Mouse (Mus musculus) forelimb bud, embryonic 11.5 days (tissue): ENCODE results near the gene Mybpc2.

Experiments
- DNase-seq: peaks from one replicate; pipeline ENCODE4 v3.0.0-alpha.2; 2012; ENCODE audit warnings: low read depth, low spot score

Gene Mybpc2

DNA sequence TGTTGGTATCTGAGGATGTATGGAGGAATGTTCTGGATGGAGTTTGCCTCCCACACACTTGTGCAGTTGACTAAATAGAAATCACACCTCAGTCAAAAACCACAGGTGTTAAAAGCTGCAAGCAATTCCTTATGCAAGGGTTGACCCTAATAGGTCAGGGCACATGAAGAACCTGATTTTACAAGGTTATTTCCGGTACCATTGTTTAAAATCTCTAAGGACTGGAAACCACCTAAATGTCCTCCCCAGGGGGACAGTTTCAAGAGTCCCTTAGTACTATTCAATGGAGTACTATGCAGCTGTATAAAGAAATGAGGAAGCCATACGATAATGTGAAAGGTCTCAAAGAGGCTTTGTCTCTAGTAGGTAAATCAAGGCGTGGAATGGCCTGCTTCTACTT is 21.8 kb upstream of the Mybpc2 start:
- DNase-seq, result no peak

DNA sequence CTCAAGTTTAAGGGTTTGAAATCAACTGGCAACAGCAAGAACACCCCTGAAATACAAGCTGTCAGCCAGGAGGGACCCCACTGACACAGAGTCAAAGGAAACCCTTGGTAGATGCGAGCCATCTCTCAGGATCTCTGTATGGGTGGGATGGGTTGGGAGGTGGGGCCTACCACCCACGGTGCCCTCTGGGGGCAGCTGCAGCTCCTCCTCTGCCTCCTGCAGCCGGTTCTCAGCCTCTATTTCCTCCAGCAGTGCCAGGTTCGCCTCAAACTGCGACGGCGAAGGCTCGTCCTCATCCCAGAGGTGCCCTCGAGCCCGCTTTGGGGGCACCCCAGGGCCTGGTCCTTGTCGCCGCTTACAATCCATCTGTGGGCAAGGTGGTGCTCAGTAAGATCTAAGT is 18.6 kb upstream of the Mybpc2 start:
- no peak for DNase-seq

GRCm38 (mm10) chr7:44542555-44542954 is 18.1 kb upstream of the Mybpc2 start:
- no peak for DNase-seq

- no peak for DNase-seq
Observed at GRCm38 (mm10) chr7:44538756-44539624, 14.5 kb upstream of the Mybpc2 start.

- DNase-seq, result no peak
Observed at GRCm38 (mm10) chr7:44537496-44537895, 13.0 kb upstream of the Mybpc2 start.

DNA sequence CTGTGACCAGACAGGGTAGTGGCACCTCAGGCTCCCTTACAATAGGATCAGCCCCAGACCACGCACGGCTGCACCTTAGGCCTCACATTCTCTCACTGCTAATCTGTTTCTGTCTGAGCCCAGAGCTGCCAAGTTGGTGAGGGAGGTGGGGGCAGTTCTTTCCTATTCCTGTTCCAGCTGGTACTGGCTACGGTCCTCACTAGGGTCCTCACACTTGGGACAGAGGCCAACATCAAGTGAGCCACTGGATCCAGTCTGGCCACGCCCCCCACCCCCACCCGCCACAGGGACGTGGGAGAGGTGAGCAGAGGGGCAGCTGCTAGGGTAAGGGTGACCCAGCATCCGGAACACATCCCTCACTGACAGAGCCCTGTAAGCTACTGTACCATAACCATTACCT is 12.6 kb upstream of the Mybpc2 start:
- no peak for DNase-seq

DNA sequence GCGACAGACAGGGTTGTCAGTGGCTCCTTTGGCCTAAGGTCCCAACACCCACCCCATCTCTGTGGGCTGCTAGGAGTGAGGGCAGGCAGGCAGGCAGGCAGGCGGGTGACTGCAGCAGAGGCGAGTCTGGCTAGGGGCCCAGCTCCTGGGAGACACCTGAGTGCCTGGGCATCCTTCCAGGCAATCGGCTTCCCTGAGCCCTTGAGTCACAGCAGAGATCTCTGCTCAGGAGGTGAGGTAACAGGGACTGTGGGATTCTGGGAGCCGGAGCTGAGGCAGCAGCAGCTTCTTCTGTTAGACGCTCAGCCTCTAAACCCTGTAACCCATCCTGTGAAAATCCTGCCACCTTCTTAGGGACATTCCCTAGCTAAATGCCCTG is 12.1 kb upstream of the Mybpc2 start:
- no peak for DNase-seq

GRCm38 (mm10) chr7:44535657-44536589 is 11.5 kb upstream of the Mybpc2 start:
- no peak for DNase-seq

DNA sequence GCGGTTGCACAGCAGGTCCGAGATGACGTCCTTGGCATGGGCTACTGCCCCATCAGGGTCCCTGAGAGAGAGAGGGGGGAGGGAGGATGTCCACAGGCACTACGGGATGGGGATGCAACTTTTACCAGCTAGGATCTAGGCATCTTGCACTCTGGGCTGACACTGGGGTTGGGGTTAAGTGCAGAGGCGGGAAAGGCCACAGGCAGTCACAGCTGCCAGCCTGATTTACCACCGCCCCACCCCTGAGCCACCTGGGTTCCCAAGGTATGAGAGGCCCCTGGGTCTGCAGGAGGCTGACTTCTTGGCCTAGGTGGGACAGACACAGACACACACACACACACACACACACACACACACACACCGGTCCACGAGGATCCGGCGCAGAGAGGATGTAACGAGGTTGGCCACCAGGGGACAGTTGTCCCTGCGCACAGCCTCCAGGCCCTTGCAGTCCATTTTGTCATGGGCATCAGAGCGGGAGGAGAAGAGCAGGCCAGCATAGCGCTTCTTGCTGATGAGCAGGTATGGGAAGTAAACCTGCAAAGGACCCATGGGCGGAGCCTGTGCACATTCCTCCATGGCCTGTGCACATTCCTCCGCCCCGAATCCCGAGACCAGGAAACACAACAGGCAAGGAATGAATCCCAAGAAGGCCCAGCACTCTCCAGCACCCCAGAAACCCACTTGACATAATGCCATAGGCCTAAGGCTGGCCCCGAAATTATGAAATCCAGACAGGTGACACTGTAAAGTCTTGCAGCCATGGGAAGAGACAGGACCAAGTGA is 10.4 kb upstream of the Mybpc2 start:
- DNase-seq, result no peak

- no peak for DNase-seq
Observed at GRCm38 (mm10) chr7:44534242-44534641, 9.8 kb upstream of the Mybpc2 start.

- no peak for DNase-seq
Observed at GRCm38 (mm10) chr7:44533746-44534045, 9.2 kb upstream of the Mybpc2 start.

DNA sequence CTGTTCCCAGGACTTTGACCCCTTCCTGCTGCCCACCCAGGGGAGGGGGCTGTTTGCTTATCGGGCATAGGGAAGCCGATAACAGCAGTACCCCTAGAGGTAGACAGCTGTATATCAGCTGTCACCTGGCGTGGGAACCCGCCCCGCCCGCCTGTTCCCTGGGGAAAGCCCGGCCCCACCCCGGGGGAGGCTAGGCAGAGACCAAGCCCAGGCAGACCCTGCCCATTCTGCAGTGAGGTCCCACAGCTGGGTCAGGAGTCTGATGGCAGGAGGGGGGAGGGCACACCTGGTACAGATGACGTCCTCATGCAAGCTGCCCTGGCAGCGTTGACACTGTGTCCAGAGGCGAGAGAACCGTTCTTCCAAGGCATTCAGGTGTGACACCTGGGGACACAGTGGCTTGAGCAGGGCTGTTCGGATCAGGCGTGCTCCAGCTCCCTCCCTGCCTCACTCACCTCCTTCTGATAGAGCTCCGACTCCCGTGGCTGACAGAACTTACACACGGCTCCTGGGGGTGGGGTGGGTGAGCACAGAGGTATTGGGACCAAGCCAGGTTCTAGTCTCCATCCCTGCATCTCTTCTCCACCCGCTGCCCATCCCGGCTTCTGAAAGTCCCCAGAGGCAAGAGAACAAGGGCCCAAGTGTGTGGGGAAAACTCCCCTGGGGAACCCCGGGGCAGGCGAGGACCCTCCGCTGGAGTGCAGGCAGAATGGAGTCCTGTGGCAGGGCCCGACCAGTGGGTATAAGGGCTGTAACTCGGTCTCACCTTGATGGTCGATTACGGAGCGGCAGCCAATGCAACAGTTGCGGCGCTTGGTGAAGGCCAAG is 8.7 kb upstream of the Mybpc2 start:
- DNase-seq, result no peak

DNA sequence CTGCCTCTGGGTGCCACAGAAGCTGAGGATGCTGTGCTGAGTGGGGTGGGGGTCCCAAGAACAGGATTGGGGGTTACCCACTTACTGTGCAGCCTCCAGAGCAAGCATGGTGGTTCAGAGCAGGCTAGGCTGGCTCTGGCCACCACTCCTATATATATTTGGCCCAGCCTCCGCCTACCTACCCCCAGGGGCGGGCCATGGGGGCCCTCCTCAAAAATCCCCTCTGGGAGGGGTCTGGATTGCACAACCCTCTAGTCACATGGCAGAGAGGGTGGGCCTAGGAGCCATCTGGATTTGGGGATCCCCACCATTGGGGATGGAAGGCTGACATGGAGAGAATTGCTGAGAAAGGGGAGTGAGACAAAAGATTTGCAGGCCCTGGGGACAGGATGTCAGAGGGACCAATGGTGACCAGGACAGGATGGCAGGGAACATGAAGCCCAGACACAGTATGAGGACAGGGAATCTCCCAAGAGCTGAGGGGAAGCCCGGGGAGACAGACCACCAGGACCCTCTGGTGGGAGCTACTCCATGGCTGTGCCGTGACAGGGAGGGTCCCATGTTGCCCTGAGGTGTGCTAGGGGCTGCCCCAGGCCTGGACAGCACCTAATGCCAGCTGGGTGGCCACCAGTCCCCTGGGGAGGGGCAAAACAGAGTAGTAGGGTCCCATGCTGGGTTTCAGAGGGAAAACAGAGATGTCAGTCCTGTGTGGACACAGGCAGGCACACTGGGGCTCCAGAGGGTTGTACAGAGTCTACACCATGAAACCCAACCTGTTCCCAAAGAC is 7.7 kb upstream of the Mybpc2 start, which contains the start of gene Spib:
Gene Spib (minus strand): TSS at position 126 of the 787 bp plus-strand sequence.
- no peak for DNase-seq

DNA sequence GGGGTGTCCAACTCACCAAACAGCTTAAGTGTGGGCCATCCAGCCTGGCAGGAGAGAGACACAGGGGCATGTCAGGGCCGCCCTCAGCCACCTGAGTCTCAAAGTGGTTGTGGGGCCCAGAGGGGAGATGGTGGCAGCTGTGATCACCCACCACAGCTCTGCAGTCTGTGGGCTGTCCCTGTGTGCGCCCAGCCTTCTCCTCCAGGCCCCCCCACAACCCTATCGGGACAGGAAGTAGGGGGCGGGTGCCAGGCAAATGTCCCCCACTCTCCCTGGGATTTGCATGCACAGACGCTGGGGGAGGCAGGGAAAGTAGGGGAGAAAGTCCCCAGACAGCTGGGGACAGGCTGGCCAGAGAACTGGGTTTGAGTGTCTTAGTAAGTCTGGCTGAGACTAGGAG is 6.8 kb upstream of the Mybpc2 start:
- DNase-seq, result no peak

- no peak for DNase-seq
Observed at GRCm38 (mm10) chr7:44530507-44530906, 6.1 kb upstream of the Mybpc2 start.

GRCm38 (mm10) chr7:44529518-44529917 is 5.1 kb upstream of the Mybpc2 start:
- no peak for DNase-seq

- DNase-seq, result peak; percentile 68
Observed at GRCm38 (mm10) chr7:44527483-44528398, 3.3 kb upstream of the Mybpc2 start.

DNA sequence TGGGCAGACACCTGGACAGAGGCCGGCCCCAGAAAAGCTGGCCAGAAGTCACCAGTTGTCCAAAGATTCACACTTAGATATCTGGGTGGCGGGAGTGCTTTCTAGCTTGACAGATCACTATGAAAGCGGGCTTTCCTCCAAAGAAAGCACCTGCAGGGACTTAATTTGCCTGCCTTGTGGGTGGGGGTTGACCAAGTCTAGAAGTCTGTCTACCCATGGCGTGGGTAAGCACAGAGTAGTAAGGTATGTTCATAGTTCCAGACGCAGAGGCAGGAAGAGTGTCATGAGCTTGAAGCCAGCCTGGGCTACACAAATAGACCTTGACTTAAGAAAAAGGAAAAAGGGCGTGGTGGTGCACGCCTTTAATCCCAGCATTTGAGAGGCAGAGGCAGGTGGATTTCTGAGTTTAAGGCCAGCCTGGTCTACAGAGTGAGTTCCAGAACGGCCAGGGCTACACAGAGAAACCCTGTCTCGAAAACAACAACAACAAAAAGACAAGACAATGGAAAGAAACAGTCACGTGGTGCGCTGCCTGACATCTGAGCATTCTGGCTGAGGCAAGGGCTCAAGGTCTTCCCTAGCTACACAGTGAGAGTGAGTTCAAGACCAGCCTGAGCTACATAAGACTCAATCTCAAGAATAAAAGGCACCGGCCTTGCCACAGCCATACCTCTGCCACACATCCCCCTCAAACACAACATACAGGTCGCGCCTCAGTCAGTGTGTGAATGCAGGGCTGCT is 2.1 kb upstream of the Mybpc2 start:
- no peak for DNase-seq
